Mouse (Mus musculus) erythroid progenitor cell, adult 5-6 weeks (primary cell): ENCODE data around the gene Wdr63. TPM values are rescaled to one million over a fixed set of nuclear protein-coding genes. Genes with fewer than 3 reads are reported as not detected.

Experiments
- ATAC-seq: replicated peaks from 2 replicates; pipeline ENCODE4 v1.8.0; 2016; ENCODE audit warnings: moderate number of reproducible peaks, mild to moderate bottlenecking, moderate TSS enrichment, inconsistent platforms; ENCODE audit not compliant: poor library complexity, low FRiP score, severe bottlenecking
- total RNA-seq, 2 experiments: library from RNA; stranded (forward) in 1 of 2; stranded (reverse) in 1 of 2; fragments of 150-400 nt in 1 of 2; fragments of 186-747, 209-891 nt in 1 of 2; gene quantifications; 2 replicates each; pipeline versions ENCODE4 v1.2.3 to v1.2.4; 2015 to 2017; ENCODE audit warnings: low replicate concordance in 2 of 2

Wdr63 gene
- total RNA-seq (2015; ENCODE audit: low replicate concordance) (not detected in 2 replicates), total RNA-seq (2017; ENCODE audit: low replicate concordance) (not detected in 2 replicates)

DNA sequence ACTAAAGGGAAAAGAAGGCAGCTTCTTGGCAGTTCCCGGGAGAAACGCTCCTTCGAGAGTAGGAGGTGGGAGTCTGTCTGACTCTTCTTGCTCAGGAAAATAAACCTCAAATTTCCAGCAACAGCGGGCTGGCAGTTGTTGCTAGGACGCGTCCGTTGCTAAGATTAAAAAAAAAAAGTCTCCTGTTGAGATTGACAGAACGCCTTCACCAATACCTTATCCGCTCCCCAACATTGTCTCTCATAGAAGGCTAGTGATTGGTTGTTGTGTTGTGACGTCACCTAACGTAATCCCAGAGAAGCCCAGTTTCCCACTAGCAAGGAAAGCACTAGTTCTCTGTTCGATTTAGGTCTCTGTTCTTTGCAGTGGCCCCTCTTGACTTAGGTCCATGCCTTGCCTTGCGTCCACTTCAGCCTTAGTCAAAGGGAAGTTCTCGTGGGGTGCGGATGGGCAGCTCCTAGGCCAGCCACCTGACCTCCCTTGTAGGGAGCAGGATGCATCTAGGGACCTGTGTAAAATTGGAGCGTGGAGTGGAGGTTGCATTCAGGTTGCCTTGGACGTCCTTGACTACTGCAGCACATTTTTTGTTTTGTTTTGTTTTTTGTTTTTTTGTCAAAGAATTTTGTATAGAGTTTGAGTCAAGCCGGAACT, at the start of gene Wdr63:
Wdr63 (minus strand) TSS at position 210 of the 651 bp plus-strand sequence.
- ATAC-seq, result no peak

GRCm38 (mm10) chr3:146156811-146157210, 48.9 kb upstream of the Wdr63 start:
- no peak for ATAC-seq

DNA sequence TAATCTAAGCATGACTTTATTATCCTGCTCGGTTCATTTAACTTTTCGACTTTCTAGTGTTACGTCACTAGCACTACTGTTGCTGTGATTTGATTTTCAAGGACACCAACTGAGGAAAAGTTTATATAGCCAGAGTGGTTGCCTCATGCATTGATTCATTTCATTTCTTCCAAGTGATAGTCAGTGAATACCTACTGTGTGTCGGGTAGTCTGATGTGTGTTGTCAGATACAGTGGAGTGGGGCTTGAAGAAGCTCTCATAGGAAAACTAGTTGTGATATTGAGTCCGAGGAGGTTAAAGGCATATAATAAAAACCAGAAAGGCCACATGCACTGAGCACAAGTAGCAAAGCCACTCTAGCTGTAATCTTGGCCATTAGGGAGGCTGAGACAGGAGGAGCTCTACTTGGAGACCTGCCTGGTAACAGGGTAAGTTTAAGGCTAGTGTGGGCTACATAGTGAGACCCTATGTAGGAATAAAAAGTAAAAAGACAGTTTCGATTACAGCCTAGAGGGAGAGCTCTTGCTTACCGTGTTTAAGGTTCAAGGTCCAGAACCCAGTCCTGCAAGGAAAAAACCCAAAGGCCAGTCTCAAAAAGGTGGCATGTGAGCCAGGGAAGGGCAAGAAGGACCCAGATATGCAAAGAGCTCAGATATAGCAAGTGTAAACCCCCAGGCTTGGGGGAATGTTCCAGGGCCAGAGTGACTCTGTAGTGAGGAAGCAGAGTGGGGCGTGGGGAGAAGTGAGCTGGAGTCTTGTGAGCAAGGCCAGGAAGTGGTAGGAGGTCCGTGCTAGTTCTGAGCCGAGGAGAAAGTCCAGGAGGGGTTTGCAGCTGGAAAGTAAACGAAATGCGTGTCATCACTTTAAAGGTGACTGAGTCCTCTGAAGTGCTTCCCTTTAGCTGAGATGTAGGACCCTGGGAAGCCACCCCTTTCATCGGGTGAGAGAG, 48.0 kb upstream of the Wdr63 start:
- ATAC-seq, result no peak

DNA sequence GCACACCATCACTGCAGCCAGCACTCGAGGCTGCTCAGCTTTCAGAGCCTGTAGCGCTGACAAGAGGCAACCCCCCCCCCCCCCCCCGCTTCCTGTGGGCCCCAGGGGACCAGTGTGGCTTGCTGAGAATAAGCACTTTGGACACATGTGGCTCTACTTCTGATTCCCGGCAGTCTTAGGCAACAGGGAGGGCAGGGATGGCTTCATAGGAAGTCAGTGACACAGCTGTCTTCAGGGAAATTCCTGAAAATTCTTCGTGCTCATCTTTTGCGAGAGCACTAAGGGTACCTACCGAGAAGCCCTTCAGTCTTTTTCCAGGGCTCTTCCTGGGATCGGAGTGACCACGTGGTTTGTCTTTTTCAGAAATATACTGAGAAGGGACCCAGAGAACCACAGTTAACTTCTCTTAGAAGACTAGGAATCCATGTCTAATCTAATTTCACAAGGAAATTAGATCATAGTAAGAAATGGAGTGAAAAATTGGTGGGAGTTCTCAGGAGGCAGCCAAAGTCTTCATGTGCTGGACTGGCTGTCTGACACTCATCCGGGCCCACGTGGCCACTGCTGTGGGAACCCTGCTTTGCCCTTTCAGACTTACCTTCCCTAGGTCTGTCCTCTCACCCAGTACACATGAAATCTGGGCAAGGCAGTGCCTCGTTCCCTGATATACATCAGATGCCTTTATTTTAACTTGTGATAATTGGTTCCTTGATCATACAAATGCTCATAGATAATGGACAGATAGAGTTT, 46.1 kb upstream of the Wdr63 start:
- ATAC-seq, result no peak

DNA sequence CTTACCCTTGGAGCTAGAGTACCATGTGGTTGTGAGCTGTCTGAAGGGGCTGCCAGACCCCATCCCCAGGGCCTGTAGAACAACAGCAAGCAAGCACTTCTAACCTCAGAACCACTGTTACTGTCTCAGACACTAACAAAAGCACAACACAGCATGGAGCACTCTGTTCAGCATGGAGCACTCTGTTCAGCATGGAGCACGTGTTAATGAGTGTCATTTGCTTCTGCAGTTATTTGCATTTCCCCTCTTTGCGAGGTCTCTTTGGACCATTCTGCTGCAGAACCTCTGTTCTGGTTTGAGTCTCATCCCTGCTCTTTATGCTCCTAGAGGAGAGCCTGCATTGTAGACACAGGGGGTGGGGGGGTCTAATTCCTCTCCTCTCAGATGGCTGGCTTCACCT, 45.0 kb upstream of the Wdr63 start:
- ATAC-seq, result no peak

DNA sequence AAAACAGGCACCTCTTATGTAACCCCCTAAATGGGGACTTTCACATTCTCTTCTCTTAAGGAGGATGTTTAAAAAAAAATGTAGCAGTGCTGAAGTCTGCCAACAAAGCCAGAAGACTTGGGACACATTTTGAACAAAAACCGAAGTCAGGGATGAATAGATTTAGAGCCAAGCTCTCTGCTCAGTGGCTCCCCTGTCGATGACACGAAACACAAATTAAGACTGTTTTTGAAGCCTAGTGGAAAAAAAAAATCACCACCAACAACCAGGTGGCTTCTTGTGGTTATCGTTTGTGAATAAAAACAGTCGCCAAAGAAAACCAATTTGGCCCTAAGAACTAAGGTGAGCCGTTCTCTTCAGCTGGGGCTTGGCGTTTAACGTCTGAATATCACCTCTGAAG, 44.4 kb upstream of the Wdr63 start:
- ATAC-seq, result no peak

- no peak for ATAC-seq
Observed at GRCm38 (mm10) chr3:146151755-146152154, 43.8 kb upstream of the Wdr63 start.

GRCm38 (mm10) chr3:146151328-146151727, 43.4 kb upstream of the Wdr63 start:
- no peak for ATAC-seq

GRCm38 (mm10) chr3:146150560-146150959, 42.6 kb upstream of the Wdr63 start:
- no peak for ATAC-seq

DNA sequence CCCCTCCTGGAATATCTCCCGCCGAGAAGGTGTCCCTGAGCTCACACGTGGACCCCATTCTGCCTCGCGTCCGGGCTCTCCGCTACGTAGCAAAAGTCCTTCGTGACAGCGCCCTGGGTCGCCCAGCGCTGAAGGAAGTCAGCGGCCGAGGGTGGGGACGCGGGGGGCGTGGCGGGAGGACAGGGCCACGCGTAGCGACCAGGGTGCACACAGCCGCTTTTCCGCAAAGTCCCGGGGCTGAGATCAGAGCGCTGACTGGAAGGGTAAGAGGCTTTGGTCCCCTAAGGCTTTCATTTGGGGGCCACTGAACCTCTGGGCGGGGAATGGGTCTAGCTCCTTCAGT, 42.1 kb upstream of the Wdr63 start:
- ATAC-seq, result no peak

GRCm38 (mm10) chr3:146149156-146150057, 41.5 kb upstream of the Wdr63 start, which contains the start of gene Mcoln2:
Gene Mcoln2 (plus strand): TSS chr3:146149833.
- no peak for ATAC-seq

- ATAC-seq, result no peak
Observed at GRCm38 (mm10) chr3:146146131-146146530, 38.2 kb upstream of the Wdr63 start.

DNA sequence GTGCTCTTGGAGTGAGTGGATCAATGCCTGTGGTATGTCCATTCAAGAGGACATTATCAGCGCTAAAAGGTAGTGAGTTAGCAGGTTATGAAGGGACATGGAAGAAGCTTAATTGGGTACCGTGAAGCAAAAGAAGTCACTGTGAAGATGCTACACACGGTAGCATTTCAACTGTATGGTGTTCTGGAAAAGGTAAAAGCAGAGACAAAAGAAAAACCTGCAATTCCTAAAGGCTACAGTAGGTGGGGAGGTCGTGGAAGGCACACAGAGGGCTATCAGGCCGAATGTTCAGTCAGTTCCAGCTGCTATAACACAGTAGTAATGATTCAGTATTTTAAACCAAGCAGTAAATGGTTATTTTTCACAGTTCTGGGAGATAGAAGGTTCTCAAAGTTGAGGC, 37.6 kb upstream of the Wdr63 start:
- ATAC-seq, result no peak

- ATAC-seq, result no peak
Observed at GRCm38 (mm10) chr3:146142523-146142922, 34.6 kb upstream of the Wdr63 start.

DNA sequence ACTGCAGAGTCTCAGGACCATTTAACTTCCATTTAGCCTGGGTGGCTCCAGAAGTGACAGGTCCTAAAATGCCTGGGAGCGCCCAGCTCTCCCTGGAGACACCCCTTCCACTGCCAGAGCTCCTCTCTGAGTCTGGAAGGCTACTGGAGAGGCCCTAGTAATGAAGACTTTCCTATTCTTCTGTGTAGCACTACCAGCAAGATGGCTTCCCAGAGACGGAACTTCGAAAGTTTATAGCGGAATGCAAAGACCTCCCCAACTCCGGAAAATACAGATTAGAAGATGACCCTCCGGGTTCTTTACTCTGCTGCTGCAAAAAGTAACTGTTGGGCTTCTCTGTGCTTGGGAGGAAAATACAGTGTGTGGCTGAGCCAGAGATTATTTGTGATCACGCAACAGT, 32.3 kb upstream of the Wdr63 start:
- ATAC-seq, result no peak

GRCm38 (mm10) chr3:146136422-146136821, 28.5 kb upstream of the Wdr63 start:
- ATAC-seq, result no peak

- no peak for ATAC-seq
Observed at GRCm38 (mm10) chr3:146135417-146135816, 27.5 kb upstream of the Wdr63 start.

GRCm38 (mm10) chr3:146134834-146135233, 26.9 kb upstream of the Wdr63 start:
- ATAC-seq, result no peak

DNA sequence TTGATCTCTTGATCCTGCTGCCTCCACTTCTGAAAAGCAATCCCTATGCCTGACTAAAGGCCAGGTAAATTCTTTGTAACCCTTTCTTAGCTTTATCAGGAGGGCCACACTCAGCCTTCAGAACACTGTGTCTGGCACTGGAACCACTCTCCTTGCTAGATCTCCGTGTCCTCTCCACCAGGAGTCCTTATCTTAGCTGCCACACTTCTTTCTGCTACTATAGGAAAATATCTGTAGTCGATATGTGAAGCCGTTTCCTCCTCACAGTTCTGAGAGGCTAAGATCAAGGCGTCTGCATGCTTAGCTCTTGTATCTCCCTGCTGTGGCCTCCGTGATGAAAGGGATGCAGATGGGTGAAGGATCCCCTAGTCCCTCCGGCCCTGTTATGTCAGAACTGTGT, 19.3 kb upstream of the Wdr63 start:
- no peak for ATAC-seq
